Mouse (Mus musculus) MEL-GATA-1-ER (cell line): ENCODE measurements around the gene Pold2.

Source experiments
- DNase-seq: peaks from one replicate; pipeline ENCODE4 v3.0.0-alpha.2; 2012; ENCODE audit warnings: low read depth; ENCODE audit errors: extremely low read depth

Pold2 gene

GRCm38 (mm10) chr11:5859883-5860550, 18.1 kb downstream of the Pold2 start:
- DNase-seq: no peak

- DNase-seq: no peak
Observed at GRCm38 (mm10) chr11:5858723-5859122, 19.4 kb downstream of the Pold2 start.

GRCm38 (mm10) chr11:5856479-5857130, 21.5 kb downstream of the Pold2 start:
- DNase-seq: no peak

- DNase-seq: no peak
Observed at GRCm38 (mm10) chr11:5855902-5856301, 22.2 kb downstream of the Pold2 start.

GRCm38 (mm10) chr11:5855481-5855880, 22.6 kb downstream of the Pold2 start:
- no peak for DNase-seq

GRCm38 (mm10) chr11:5852314-5852713, 25.8 kb downstream of the Pold2 start:
- DNase-seq: no peak

- no peak for DNase-seq
Observed at GRCm38 (mm10) chr11:5851021-5851736, 26.9 kb downstream of the Pold2 start.

GRCm38 (mm10) chr11:5850452-5850851, 27.6 kb downstream of the Pold2 start:
- DNase-seq: no peak

- no peak for DNase-seq
Observed at GRCm38 (mm10) chr11:5849316-5849715, 28.8 kb downstream of the Pold2 start.

- no peak for DNase-seq
Observed at GRCm38 (mm10) chr11:5848741-5849140, 29.4 kb downstream of the Pold2 start.

- no peak for DNase-seq
Observed at GRCm38 (mm10) chr11:5846639-5847345, 31.3 kb downstream of the Pold2 start.

- no peak for DNase-seq
Observed at GRCm38 (mm10) chr11:5843131-5843530, 35.0 kb downstream of the Pold2 start.

GRCm38 (mm10) chr11:5841751-5842150, 36.3 kb downstream of the Pold2 start:
- DNase-seq: no peak

- DNase-seq: no peak
Observed at GRCm38 (mm10) chr11:5840346-5840745, 37.7 kb downstream of the Pold2 start.

GRCm38 (mm10) chr11:5837251-5838246, 40.5 kb downstream of the Pold2 start, which contains the start of gene Polm:
Gene Polm (minus strand): TSS chr11:5838016.
- DNase-seq: peak; percentile 92

- DNase-seq: no peak
Observed at GRCm38 (mm10) chr11:5836126-5836525, 42.0 kb downstream of the Pold2 start.

- no peak for DNase-seq
Observed at GRCm38 (mm10) chr11:5835057-5835456, 43.0 kb downstream of the Pold2 start.

GRCm38 (mm10) chr11:5834506-5834905, 43.6 kb downstream of the Pold2 start:
- no peak for DNase-seq

GRCm38 (mm10) chr11:5829327-5829726, 48.8 kb downstream of the Pold2 start:
- no peak for DNase-seq

- DNase-seq: no peak
Observed at GRCm38 (mm10) chr11:5828509-5829191, 49.4 kb downstream of the Pold2 start.
